Mouse (Mus musculus): ENCODE measurements around the gene Cpsf4l. TPM values are rescaled to one million over a fixed set of nuclear protein-coding genes. Genes with fewer than 3 reads are reported as not detected.

Gene Cpsf4l
- total and polyA plus RNA-seq, 3 experiments = 0.13 to 0.43 TPM; not detected in 1

DNA sequence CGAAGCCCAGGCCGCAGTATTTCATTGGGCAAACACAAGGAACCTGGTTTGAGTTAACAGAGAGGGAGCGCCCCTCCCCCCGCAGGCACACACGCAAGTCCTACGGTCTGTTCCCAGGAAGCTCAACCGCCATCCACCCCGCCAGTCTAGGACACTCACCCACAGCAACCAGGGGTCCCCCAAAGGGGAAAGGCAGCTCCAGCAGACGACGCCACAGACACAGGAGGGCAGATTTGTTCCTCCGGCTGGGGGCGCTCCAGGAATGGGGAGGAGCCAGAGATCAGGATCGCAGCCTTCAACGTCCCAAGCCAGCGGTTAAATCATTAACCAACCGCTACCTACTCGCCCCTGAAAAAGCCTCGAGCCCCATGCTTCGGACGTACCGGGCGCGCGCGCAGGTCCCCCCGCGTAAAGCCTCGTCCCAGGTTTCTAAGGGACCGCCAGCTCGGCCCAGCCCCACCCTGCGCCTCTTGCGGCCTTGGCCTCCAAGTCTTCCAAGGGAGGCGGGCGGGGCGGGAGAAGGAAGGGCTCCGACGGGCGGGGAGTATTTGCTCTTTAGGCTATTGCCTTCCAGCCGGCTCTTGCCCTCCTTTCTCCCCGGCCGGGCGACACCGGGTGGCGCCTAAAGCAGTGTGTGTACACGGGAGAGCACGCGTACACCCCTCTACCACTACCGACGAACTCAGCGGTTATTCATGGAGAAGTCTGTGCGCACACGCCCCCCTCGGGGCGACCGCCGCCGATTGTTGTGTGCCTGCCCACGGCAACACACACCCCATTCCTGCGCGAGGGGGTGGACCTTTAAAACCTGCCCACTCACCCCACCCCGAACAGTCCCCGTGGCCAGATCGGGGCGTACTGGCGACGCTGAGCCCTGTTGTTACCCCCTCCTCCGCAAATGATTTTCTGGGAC, 41.0 kb upstream of the Cpsf4l start:
- Histone ChIP-seq H3K9me3 (replicated peaks; ENCODE audit: low read length) (no peaks in the 10 kb centered on the region), H3K4me1 (ENCODE audit: control insufficient read depth in 1 of 2, insufficient read depth in 2 of 2) (peaks cover 0 to 41% of the 10 kb centered on the region in 2 experiments; a peak in 2 of 4 replicates), H3K4me3 (replicated peaks in 1 of 3; ENCODE audit: low read depth in 2 of 3, low read length in 2 of 3, poor library complexity in 1 of 3) (peak overlapping the region; percentile 59 to 82 (median 77)), H3K4me2 (ENCODE audit: insufficient read depth, low read depth, poor library complexity, severe bottlenecking) (peak overlapping the region; percentile 72), H3K79me2 (replicated peaks; ENCODE audit: control insufficient read depth, extremely low read depth, insufficient read depth, poor library complexity, severe bottlenecking) (no peaks in the 10 kb centered on the region), H3K27ac (ENCODE audit: insufficient read depth, low read depth) (no peak overlapping the region), H3K36me3 (replicated peaks in 1 of 2; ENCODE audit: control insufficient read depth in 1 of 2, insufficient read depth in 1 of 2, low read length in 1 of 2) (peaks cover 0 to 19% of the 10 kb centered on the region in 2 experiments), H3K9ac (ENCODE audit: insufficient read depth, low read depth) (peak overlapping the region; percentile 48), H3K27me3 (replicated peaks) (no peaks in the 10 kb centered on the region)
- dilution Hi-C loops (cut with MboI; ENCODE audit: extremely low pct_ligation_motif_present, extremely low pct_unique_long_range_greater_than_20kb, low sequenced_read_pairs) = no loop called here
- peak; percentile 56 for DNase-seq (ENCODE audit: extremely low read depth)
- TF ChIP-seq IRF4 (IDR thresholded peaks at IDR 0.05; ENCODE audit: low read depth, low read length) = peak; percentile 38; the same call in 1 of the 2 replicates
- TF ChIP-seq EP300 (IDR thresholded peaks at IDR 0.05; ENCODE audit: low read length) = no peak
- TF ChIP-seq ZMIZ1 (IDR thresholded peaks at IDR 0.05; ENCODE audit: low read depth, low read length) = no peak
- no peak for TF ChIP-seq PAX5 (IDR thresholded peaks at IDR 0.05; ENCODE audit: low read length)
- TF ChIP-seq USF1 (IDR thresholded peaks at IDR 0.05; ENCODE audit: low read depth, low read length) = no peak
- TF ChIP-seq ELF1 (IDR thresholded peaks at IDR 0.05; ENCODE audit: low read depth, low read length) = 0 out of 2 replicates have a peak, but pooled peaks have one; percentile 12
- peak; percentile 69 for TF ChIP-seq RAD21 (IDR thresholded peaks at IDR 0.05; ENCODE audit: low read depth, low read length)
- TF ChIP-seq CHD1 (IDR thresholded peaks at IDR 0.05; ENCODE audit: low read depth, low read length) = no peak
- TF ChIP-seq TCF12 (IDR thresholded peaks at IDR 0.05; ENCODE audit: low read depth, low read length) = no peak
- no peak; the same call in 1 of the 2 replicates for TF ChIP-seq NRF1 (IDR thresholded peaks at IDR 0.05; ENCODE audit: low read depth, low read length)
- TF ChIP-seq SMC3 (IDR thresholded peaks at IDR 0.05; ENCODE audit: low read depth, low read length) = peak; percentile 74
- no peak for TF ChIP-seq SIN3A (IDR thresholded peaks at IDR 0.05; ENCODE audit: low read length)
- no peak for TF ChIP-seq MYC (IDR thresholded peaks at IDR 0.05; ENCODE audit: low read depth, low read length)
- 0 out of 2 replicates have a peak, but pooled peaks have one; percentile 32 for TF ChIP-seq CHD2 (IDR thresholded peaks at IDR 0.05; ENCODE audit: low read length)
- TF ChIP-seq MAZ (IDR thresholded peaks at IDR 0.05; ENCODE audit: low read depth, low read length) = no peak
- TF ChIP-seq CTCF (conservative IDR thresholded peaks at IDR 0.05 in 1 of 2, IDR thresholded peaks at IDR 0.05 in 1 of 2; ENCODE audit: low read depth in 2 of 2, low read length in 2 of 2) = peak in 1 of 2 experiments; percentile 77; a peak in 2 of 4 replicates
- peak; percentile 14; the same call in 1 of the 2 replicates for TF ChIP-seq MAX (IDR thresholded peaks at IDR 0.05; ENCODE audit: low read length)
- in situ Hi-C loops (cut with MboI; ENCODE audit: low pct_ligation_motif_present, low pct_unique_long_range_greater_than_20kb, low sequenced_read_pairs) = loop anchor here (5.0 kb wide), 1 partner anchor 61 kb away; no protein-coding TSS in a partner anchor

DNA sequence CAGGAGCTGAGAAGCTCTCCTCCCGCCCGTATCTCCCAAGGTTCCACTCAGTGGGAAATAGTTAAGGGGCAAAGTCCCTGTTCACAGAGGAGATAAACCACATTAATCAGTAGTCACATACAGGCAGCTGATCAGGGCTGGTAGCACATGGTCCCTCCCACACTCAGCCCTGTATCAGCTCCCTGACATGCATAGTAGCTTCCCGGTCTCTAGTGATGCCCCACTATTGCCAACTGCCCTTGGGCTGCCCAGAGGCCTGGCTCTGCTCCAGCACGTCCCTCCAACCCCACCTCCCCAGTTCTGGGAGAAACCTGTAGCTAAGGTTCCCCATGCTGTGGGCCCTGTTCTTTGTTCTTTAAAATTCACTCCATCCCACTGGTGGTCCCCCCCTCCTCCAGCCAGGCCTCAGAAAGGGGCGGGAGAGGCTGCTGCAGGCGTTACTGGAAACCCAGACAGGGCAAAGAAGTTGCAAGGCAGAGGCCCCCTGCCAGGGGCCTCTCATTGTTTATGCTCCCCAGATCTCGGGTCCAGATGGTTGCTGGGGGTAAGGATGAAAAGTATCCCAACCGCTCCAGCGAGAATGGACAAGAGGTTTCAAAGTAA, 40.0 kb upstream of the Cpsf4l start:
- Histone ChIP-seq H3K27ac (ENCODE audit: insufficient read depth, low read depth) (no peak overlapping the region), H3K4me1 (ENCODE audit: control insufficient read depth in 1 of 2, insufficient read depth in 2 of 2) (peaks cover 0 to 34% of the 10 kb centered on the region in 2 experiments; a peak in 2 of 4 replicates), H3K4me3 (replicated peaks in 1 of 3; ENCODE audit: low read depth in 2 of 3, low read length in 2 of 3, poor library complexity in 1 of 3) (no peak overlapping the region), H3K27me3 (replicated peaks) (no peaks in the 10 kb centered on the region), H3K79me2 (replicated peaks; ENCODE audit: control insufficient read depth, extremely low read depth, insufficient read depth, poor library complexity, severe bottlenecking) (no peaks in the 10 kb centered on the region), H3K9me3 (replicated peaks; ENCODE audit: low read length) (no peaks in the 10 kb centered on the region), H3K36me3 (replicated peaks in 1 of 2; ENCODE audit: control insufficient read depth in 1 of 2, insufficient read depth in 1 of 2, low read length in 1 of 2) (peaks cover 0 to 22% of the 10 kb centered on the region in 2 experiments), H3K4me2 (ENCODE audit: insufficient read depth, low read depth, poor library complexity, severe bottlenecking) (no peak overlapping the region), H3K9ac (ENCODE audit: insufficient read depth, low read depth) (no peak overlapping the region)
- TF ChIP-seq UBTF (IDR thresholded peaks at IDR 0.05; ENCODE audit: low read depth, low read length) = no peak
- TF ChIP-seq KAT2A (IDR thresholded peaks at IDR 0.05; ENCODE audit: insufficient replicate concordance, low read length) = no peak
- TF ChIP-seq SMC3 (IDR thresholded peaks at IDR 0.05; ENCODE audit: low read depth, low read length) = no peak
- TF ChIP-seq NRF1 (IDR thresholded peaks at IDR 0.05; ENCODE audit: low read depth, low read length) = no peak
- TF ChIP-seq JUN (IDR thresholded peaks at IDR 0.05; ENCODE audit: insufficient read depth, low read depth, low read length) = no peak
- no peak for TF ChIP-seq ETS1 (conservative IDR thresholded peaks at IDR 0.05; ENCODE audit: low read depth, low read length)
- no peak for TF ChIP-seq E2F4 (IDR thresholded peaks at IDR 0.05; ENCODE audit: insufficient replicate concordance, low read depth, low read length)
- TF ChIP-seq MAFK (IDR thresholded peaks at IDR 0.05; ENCODE audit: insufficient replicate concordance, low read length) = no peak
- no peak for TF ChIP-seq NELFE (IDR thresholded peaks at IDR 0.05; ENCODE audit: low read depth, low read length)
- no peak for TF ChIP-seq PAX5 (IDR thresholded peaks at IDR 0.05; ENCODE audit: low read length)
- TF ChIP-seq CHD2 (IDR thresholded peaks at IDR 0.05; ENCODE audit: low read length) = no peak
- no peak for TF ChIP-seq ZMIZ1 (IDR thresholded peaks at IDR 0.05; ENCODE audit: low read depth, low read length)
- no peak for TF ChIP-seq RCOR1 (conservative IDR thresholded peaks at IDR 0.05; ENCODE audit: low read depth, low read length)
- TF ChIP-seq JUND (conservative IDR thresholded peaks at IDR 0.05; ENCODE audit: low read depth, low read length) = no peak
- no peak for TF ChIP-seq HCFC1 (IDR thresholded peaks at IDR 0.05; ENCODE audit: low read depth, low read length)
- no peak for TF ChIP-seq BHLHE40 (IDR thresholded peaks at IDR 0.05; ENCODE audit: low read depth, low read length)
- no peak for TF ChIP-seq ZC3H11A (IDR thresholded peaks at IDR 0.05; ENCODE audit: low read depth, low read length)
- no peak for DNase-seq (ENCODE audit: extremely low read depth)
- in situ Hi-C loops (cut with MboI; ENCODE audit: low pct_ligation_motif_present, low pct_unique_long_range_greater_than_20kb, low sequenced_read_pairs) (loop anchor here (5.0 kb wide), 1 partner anchor 62 kb away; no protein-coding TSS in a partner anchor), dilution Hi-C loops (cut with MboI; ENCODE audit: extremely low pct_ligation_motif_present, extremely low pct_unique_long_range_greater_than_20kb, low sequenced_read_pairs) (no loop called here)

Measured in CH12.LX (cell line).